Mouse (Mus musculus): ENCODE results near the gene Ppp1r14d. TPM values are rescaled to one million over a fixed set of nuclear protein-coding genes. Genes with fewer than 3 reads are reported as not detected.

Ppp1r14d gene
- polyA plus RNA-seq, 1 experiment from 2014 or later: 0.20 TPM

- no peaks in the 10 kb centered on the region for H3K9me3 ChIP-seq (ENCODE audit: control insufficient read depth, low read length)
- H3K27me3 ChIP-seq (ENCODE audit: control insufficient read depth, insufficient read depth, low read length): no peaks in the 10 kb centered on the region
- H3K4me2 ChIP-seq (ENCODE audit: low read depth, severe bottlenecking): no peak within 1 kb of the TSS
- H3K9ac ChIP-seq (ENCODE audit: low read length): no peak within 1 kb of the TSS; the same call in 1 of the 2 replicates
- no peak for ATAC-seq (ENCODE audit: insufficient number of reproducible peaks, low FRiP score, low TSS enrichment, low read depth)
- no peak for DNase-seq (ENCODE audit: low spot score)
- H3K36me3 ChIP-seq (ENCODE audit: control insufficient read depth, insufficient read depth, low read length): peaks cover under 1% of the 10 kb centered on the region; the same call in 1 of the 2 replicates
- H3K27ac ChIP-seq (replicated peaks; ENCODE audit: low read depth, low read length): no peak within 1 kb of the TSS
- H3K4me3 ChIP-seq (ENCODE audit: low read depth, low read length): no peak within 1 kb of the TSS
- WGBS: 45% methylated on average over 8 of the region's 8 CpGs
- H3K4me1 ChIP-seq (ENCODE audit: control insufficient read depth, insufficient read depth, low read length): peaks cover 16% of the 10 kb centered on the region
Measured at GRCm38 (mm10) chr2:119173991-119174651, 55.6 kb downstream of the Ppp1r14d start, which contains the start of gene Gm14137. TSS of gene Gm14137 (plus strand) at chr2:119174509.

GRCm38 (mm10) chr2:119172862-119173576, 56.7 kb downstream of the Ppp1r14d start:
- Histone ChIP-seq H3K4me1 (ENCODE audit: control insufficient read depth, insufficient read depth, low read length) (peaks cover 16% of the 10 kb centered on the region), H3K36me3 (ENCODE audit: control insufficient read depth, insufficient read depth, low read length) (no peaks in the 10 kb centered on the region), H3K9ac (ENCODE audit: low read length) (no peak overlapping the region; the same call in 1 of the 2 replicates), H3K27me3 (ENCODE audit: control insufficient read depth, insufficient read depth, low read length) (0 out of 2 replicates have a peak, but pooled peaks cover 2% of the 10 kb centered on the region), H3K27ac (replicated peaks; ENCODE audit: low read depth, low read length) (no peak overlapping the region), H3K4me2 (ENCODE audit: low read depth, severe bottlenecking) (no peak overlapping the region), H3K9me3 (ENCODE audit: control insufficient read depth, low read length) (no peaks in the 10 kb centered on the region), H3K4me3 (ENCODE audit: low read depth, low read length) (no peak overlapping the region)
- DNase-seq (ENCODE audit: low spot score): no peak
- 18% methylated on average over 13 of the region's 13 CpGs for WGBS
- no peak for ATAC-seq (ENCODE audit: insufficient number of reproducible peaks, low FRiP score, low TSS enrichment, low read depth)

- H3K4me1 ChIP-seq (ENCODE audit: control insufficient read depth, insufficient read depth, low read length): peaks cover 16% of the 10 kb centered on the region
- H3K9ac ChIP-seq (ENCODE audit: low read length): no peak overlapping the region
- H3K4me2 ChIP-seq (ENCODE audit: low read depth, severe bottlenecking): no peak overlapping the region
- H3K36me3 ChIP-seq (ENCODE audit: control insufficient read depth, insufficient read depth, low read length): no peaks in the 10 kb centered on the region
- 0 out of 2 replicates have a peak, but pooled peaks cover 2% of the 10 kb centered on the region for H3K27me3 ChIP-seq (ENCODE audit: control insufficient read depth, insufficient read depth, low read length)
- H3K27ac ChIP-seq (replicated peaks; ENCODE audit: low read depth, low read length): no peak overlapping the region
- ATAC-seq (ENCODE audit: insufficient number of reproducible peaks, low FRiP score, low TSS enrichment, low read depth) (no peak), DNase-seq (ENCODE audit: low spot score) (no peak)
- 87% methylated on average over 7 of the region's 7 CpGs for WGBS
- no peak overlapping the region for H3K4me3 ChIP-seq (ENCODE audit: low read depth, low read length)
- no peaks in the 10 kb centered on the region for H3K9me3 ChIP-seq (ENCODE audit: control insufficient read depth, low read length)
Measured at GRCm38 (mm10) chr2:119172446-119172845, 57.3 kb downstream of the Ppp1r14d start.

GRCm38 (mm10) chr2:119171574-119171973, 58.1 kb downstream of the Ppp1r14d start:
- WGBS: 72% methylated on average over 8 of the region's 8 CpGs
- H3K27ac ChIP-seq (replicated peaks; ENCODE audit: low read depth, low read length): no peak overlapping the region
- no peaks in the 10 kb centered on the region for H3K9me3 ChIP-seq (ENCODE audit: control insufficient read depth, low read length)
- no peak for DNase-seq (ENCODE audit: low spot score)
- H3K4me1 ChIP-seq (ENCODE audit: control insufficient read depth, insufficient read depth, low read length): peaks cover 16% of the 10 kb centered on the region
- H3K9ac ChIP-seq (ENCODE audit: low read length): no peak overlapping the region
- H3K4me2 ChIP-seq (ENCODE audit: low read depth, severe bottlenecking): no peak overlapping the region
- H3K4me3 ChIP-seq (ENCODE audit: low read depth, low read length): no peak overlapping the region
- H3K36me3 ChIP-seq (ENCODE audit: control insufficient read depth, insufficient read depth, low read length): no peaks in the 10 kb centered on the region
- peaks cover 4% of the 10 kb centered on the region; the same call in 1 of the 2 replicates for H3K27me3 ChIP-seq (ENCODE audit: control insufficient read depth, insufficient read depth, low read length)
- ATAC-seq (ENCODE audit: insufficient number of reproducible peaks, low FRiP score, low TSS enrichment, low read depth): no peak

- H3K4me1 ChIP-seq (ENCODE audit: control insufficient read depth, insufficient read depth, low read length): peaks cover 16% of the 10 kb centered on the region
- no peaks in the 10 kb centered on the region for H3K36me3 ChIP-seq (ENCODE audit: control insufficient read depth, insufficient read depth, low read length)
- H3K27ac ChIP-seq (replicated peaks; ENCODE audit: low read depth, low read length): no peak overlapping the region
- H3K4me3 ChIP-seq (ENCODE audit: low read depth, low read length): no peak overlapping the region
- H3K9ac ChIP-seq (ENCODE audit: low read length): no peak overlapping the region
- H3K4me2 ChIP-seq (ENCODE audit: low read depth, severe bottlenecking): no peak overlapping the region
- ATAC-seq (ENCODE audit: insufficient number of reproducible peaks, low FRiP score, low TSS enrichment, low read depth) (no peak), DNase-seq (ENCODE audit: low spot score) (no peak)
- WGBS: 80% methylated on average over 2 of the region's 2 CpGs
- H3K27me3 ChIP-seq (ENCODE audit: control insufficient read depth, insufficient read depth, low read length): peaks cover 9% of the 10 kb centered on the region
- H3K9me3 ChIP-seq (ENCODE audit: control insufficient read depth, low read length): no peaks in the 10 kb centered on the region
Measured at GRCm38 (mm10) chr2:119170282-119170681, 59.4 kb downstream of the Ppp1r14d start.

Other genes with a start within 250 kb of the Ppp1r14d start
- 19.8 and 20.7 TPM in 2 replicates for gene Ccdc32, start 200.5 kb downstream of the Ppp1r14d start, polyA plus RNA-seq (2014; fragmentation: Nextera tagmentation; extraction: Ambion mirVana)
- gene Rpusd2, start 195.1 kb downstream of the Ppp1r14d start, polyA plus RNA-seq (2014; fragmentation: Nextera tagmentation; extraction: Ambion mirVana): 6.1 and 7.2 TPM in 2 replicates
- 38.4 and 40.4 TPM in 2 replicates for gene Knl1, start 182.8 kb downstream of the Ppp1r14d start, polyA plus RNA-seq (2014; fragmentation: Nextera tagmentation; extraction: Ambion mirVana)
- gene Rad51, start 117.1 kb downstream of the Ppp1r14d start, polyA plus RNA-seq (2014; fragmentation: Nextera tagmentation; extraction: Ambion mirVana): 80.3 and 81.0 TPM in 2 replicates
- 45.9 and 49.5 TPM in 2 replicates for gene Rmdn3, start 72.9 kb downstream of the Ppp1r14d start, polyA plus RNA-seq (2014; fragmentation: Nextera tagmentation; extraction: Ambion mirVana)
- gene Gchfr, start 62.1 kb downstream of the Ppp1r14d start, polyA plus RNA-seq (2014; fragmentation: Nextera tagmentation; extraction: Ambion mirVana): 6.7 and 7.3 TPM in 2 replicates
- 0.35 and 0.44 TPM in 2 replicates for gene Gm14137, start 55.4 kb downstream of the Ppp1r14d start, polyA plus RNA-seq (2014; fragmentation: Nextera tagmentation; extraction: Ambion mirVana)
- gene Zfyve19, start 21.3 kb downstream of the Ppp1r14d start, polyA plus RNA-seq (2014; fragmentation: Nextera tagmentation; extraction: Ambion mirVana): 52.6 and 55.0 TPM in 2 replicates
- 28.7 and 29.0 TPM in 2 replicates for gene Dnajc17, start 21.1 kb downstream of the Ppp1r14d start, polyA plus RNA-seq (2014; fragmentation: Nextera tagmentation; extraction: Ambion mirVana)
- 6.1 and 8.0 TPM in 2 replicates for gene Spint1, start 7.5 kb upstream of the Ppp1r14d start, polyA plus RNA-seq (2014; fragmentation: Nextera tagmentation; extraction: Ambion mirVana)
- 2.7 and 4.3 TPM in 2 replicates for gene Rhov, start 41.4 kb upstream of the Ppp1r14d start, polyA plus RNA-seq (2014; fragmentation: Nextera tagmentation; extraction: Ambion mirVana)
- 12.1 and 14.6 TPM in 2 replicates for gene Vps18, start 58.8 kb upstream of the Ppp1r14d start, polyA plus RNA-seq (2014; fragmentation: Nextera tagmentation; extraction: Ambion mirVana)
- 3.1 and 3.4 TPM in 2 replicates for gene Dll4, start 95.9 kb upstream of the Ppp1r14d start, polyA plus RNA-seq (2014; fragmentation: Nextera tagmentation; extraction: Ambion mirVana)
- 0.57 and 0.69 TPM in 2 replicates for gene Chac1, start 121.3 kb upstream of the Ppp1r14d start, polyA plus RNA-seq (2014; fragmentation: Nextera tagmentation; extraction: Ambion mirVana)
- 5.2 TPM in 2 replicates for gene Ino80, start 247.8 kb upstream of the Ppp1r14d start, polyA plus RNA-seq (2014; fragmentation: Nextera tagmentation; extraction: Ambion mirVana)